Mouse (Mus musculus): Measurements from ENCODE around the gene Apoc1. TPM values are rescaled to one million over a fixed set of nuclear protein-coding genes. Genes with fewer than 3 reads are reported as not detected.

Gene Apoc1
- polyA plus RNA-seq (2015; fragmentation: Nextera tagmentation; extraction: Ambion mirVana) = 28.4 and 34.9 TPM in 2 replicates

DNA sequence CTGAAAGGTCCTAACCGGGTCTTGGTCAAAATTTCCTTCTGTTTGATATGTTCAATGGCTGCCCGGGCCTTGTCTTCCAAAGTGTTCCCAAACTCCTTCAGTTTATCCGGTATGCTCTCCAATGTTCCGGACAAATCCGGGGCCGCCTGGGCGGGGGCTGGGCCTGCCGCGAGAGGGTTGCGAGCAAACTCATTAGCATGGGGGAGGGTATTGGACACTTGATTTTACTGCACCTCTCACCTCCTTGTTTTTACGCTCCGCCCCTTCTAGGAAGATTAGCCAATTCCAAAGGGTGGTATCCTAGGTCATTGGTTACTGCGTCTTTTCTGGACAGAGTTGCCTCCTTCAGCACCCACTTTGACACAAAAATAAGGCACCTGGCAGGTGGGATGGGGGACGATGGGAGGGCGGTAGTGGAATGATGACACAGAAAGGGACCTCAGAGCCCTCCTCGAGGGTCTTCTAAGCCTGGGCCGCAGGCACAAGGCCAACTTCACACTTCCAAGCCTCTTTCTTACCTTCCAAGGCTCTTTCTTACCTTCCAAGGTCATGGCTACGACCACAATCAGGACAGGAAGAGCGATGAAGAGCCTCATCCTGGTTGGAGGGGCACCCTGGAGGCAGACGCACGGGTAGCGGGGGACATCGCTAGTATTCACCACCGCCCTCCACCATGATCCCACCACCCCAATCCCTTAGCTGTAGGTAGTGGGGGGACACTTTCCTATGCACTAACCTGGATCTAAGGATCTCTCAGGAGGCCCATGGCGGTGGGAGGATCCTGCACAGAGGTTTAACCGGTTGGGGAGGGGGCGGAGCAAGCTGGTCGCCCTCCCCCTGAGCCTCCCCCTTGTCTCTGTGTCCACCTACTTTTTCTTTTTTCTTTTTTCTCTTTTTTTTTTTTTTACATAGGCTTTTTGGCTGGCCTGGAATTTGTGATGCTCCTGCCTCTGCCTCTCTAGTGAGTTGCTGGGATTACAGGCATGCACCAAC is at the start of gene Apoc1:
Gene Apoc1 (minus strand): TSS at position 788 of the 993 bp plus-strand sequence.
- H3K27me3 ChIP-seq (ENCODE audit: control insufficient read depth, insufficient read depth, low read depth, low read length) = no peaks in the 10 kb centered on the region
- peaks cover 8% of the 10 kb centered on the region for H3K36me3 ChIP-seq (ENCODE audit: control insufficient read depth, insufficient read depth, low read length)
- no peak within 1 kb of the TSS for H3K4me3 ChIP-seq (ENCODE audit: low read length)
- H3K9ac ChIP-seq (ENCODE audit: low read length) = peak within 1 kb of the TSS; percentile 28
- peak within 1 kb of the TSS; percentile 76 for H3K27ac ChIP-seq (ENCODE audit: low read length)
- peak within 1 kb of the TSS; percentile 7 for H3K4me2 ChIP-seq (ENCODE audit: low read depth, low read length)
- H3K4me1 ChIP-seq (replicated peaks; ENCODE audit: control insufficient read depth, insufficient read depth, low read length) = peaks cover 31% of the 10 kb centered on the region
- WGBS = 42% methylated on average over 28 of the region's 28 CpGs
- H3K9me3 ChIP-seq (ENCODE audit: control insufficient read depth, low read length) = peaks cover 4% of the 10 kb centered on the region; the same call in 1 of the 2 replicates
- ATAC-seq (ENCODE audit: low read depth) = no peak

DNA sequence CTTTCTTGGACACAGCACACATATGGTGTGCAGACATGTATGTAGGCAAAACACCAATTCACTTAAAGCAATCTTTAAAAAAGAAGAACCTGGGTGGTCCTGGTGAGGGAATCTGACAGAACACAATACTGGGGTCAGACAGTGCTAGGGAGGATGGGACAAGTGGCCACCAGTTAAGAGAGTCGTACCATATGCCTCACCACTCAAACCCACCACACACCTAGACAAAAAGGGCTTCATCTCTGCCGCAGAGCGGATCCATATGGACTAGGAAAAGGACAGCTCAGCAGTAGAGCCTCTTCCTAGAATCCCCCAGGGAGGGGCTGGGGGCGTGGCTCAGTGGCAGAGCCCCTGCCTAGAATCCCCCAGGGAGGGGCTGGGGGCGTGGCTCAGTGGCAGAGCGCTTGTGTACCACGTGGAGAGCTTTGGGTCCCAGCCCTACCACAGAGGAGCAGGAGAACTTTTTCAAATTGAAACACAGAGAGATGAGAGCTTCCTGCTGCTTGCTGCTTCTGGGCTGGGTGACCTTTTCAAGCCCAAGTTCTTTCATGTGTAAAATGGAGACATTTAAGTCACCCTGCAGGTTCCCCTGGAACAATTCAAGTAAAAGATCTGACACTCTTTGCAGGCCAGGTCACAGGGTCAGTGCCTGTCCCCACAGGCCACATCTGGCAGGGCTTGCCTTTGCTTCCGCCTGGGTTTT is 49.0 kb upstream of the Apoc1 start:
- no peak overlapping the region for H3K4me3 ChIP-seq (ENCODE audit: low read length)
- no peaks in the 10 kb centered on the region for H3K9me3 ChIP-seq (ENCODE audit: control insufficient read depth, low read length)
- peaks cover 24% of the 10 kb centered on the region for H3K36me3 ChIP-seq (ENCODE audit: control insufficient read depth, insufficient read depth, low read length)
- WGBS = 18% methylated on average over 8 of the region's 8 CpGs
- H3K9ac ChIP-seq (ENCODE audit: low read length) = no peak overlapping the region
- peak overlapping the region; percentile 30; the same call in 1 of the 2 replicates for H3K27ac ChIP-seq (ENCODE audit: low read length)
- ATAC-seq (ENCODE audit: low read depth) = peak; percentile 65
- H3K4me2 ChIP-seq (ENCODE audit: low read depth, low read length) = no peak overlapping the region
- peaks cover 29% of the 10 kb centered on the region for H3K4me1 ChIP-seq (replicated peaks; ENCODE audit: control insufficient read depth, insufficient read depth, low read length)
- H3K27me3 ChIP-seq (ENCODE audit: control insufficient read depth, insufficient read depth, low read depth, low read length) = no peaks in the 10 kb centered on the region

DNA sequence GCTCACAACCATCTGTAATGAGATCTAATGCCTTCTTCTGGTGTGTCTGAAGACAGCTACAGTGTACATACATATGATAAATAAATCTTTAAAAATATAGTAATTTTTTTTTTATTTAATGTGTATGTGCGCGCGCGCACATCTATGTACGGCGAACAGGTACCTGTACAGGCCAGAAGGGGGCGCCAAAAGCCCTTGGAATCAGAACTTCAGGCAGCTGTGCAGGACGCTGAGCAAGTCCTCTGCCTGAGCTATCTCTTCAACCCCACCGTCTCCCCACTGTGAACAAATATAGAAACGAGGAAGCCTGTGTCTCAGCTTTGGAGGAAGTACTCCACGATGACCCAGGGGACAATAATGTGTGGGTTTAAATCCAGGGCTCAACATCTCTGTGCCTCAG is 47.8 kb upstream of the Apoc1 start:
- WGBS = 85% methylated on average over 11 of the region's 11 CpGs
- Histone ChIP-seq H3K27ac (ENCODE audit: low read length) (no peak overlapping the region), H3K4me1 (replicated peaks; ENCODE audit: control insufficient read depth, insufficient read depth, low read length) (peaks cover 25% of the 10 kb centered on the region), H3K36me3 (ENCODE audit: control insufficient read depth, insufficient read depth, low read length) (peaks cover 28% of the 10 kb centered on the region), H3K4me3 (ENCODE audit: low read length) (no peak overlapping the region), H3K9ac (ENCODE audit: low read length) (no peak overlapping the region), H3K9me3 (ENCODE audit: control insufficient read depth, low read length) (no peaks in the 10 kb centered on the region), H3K4me2 (ENCODE audit: low read depth, low read length) (no peak overlapping the region), H3K27me3 (ENCODE audit: control insufficient read depth, insufficient read depth, low read depth, low read length) (no peaks in the 10 kb centered on the region)
- ATAC-seq (ENCODE audit: low read depth) = no peak

DNA sequence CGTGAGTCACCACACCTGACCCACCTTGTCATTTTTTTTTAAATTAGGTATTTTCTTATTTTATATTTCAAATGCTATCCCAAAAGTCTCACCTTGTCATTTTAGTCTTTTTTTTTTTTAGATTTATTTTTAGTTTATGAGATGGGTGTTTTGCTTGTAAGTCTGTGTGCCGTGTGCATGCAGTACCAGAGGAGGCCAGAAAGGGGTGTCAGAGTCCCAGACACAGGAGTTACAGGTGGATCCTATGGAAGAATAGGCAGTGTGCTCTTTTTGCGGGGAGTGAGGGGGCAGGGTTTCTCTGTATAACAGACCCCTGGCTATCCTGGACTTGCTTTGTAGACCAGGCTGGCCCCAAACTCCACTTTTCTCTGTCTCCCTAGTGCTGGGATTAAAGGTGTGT is 46.3 kb upstream of the Apoc1 start:
- Histone ChIP-seq H3K36me3 (ENCODE audit: control insufficient read depth, insufficient read depth, low read length) (peaks cover 37% of the 10 kb centered on the region), H3K9ac (ENCODE audit: low read length) (no peak overlapping the region), H3K9me3 (ENCODE audit: control insufficient read depth, low read length) (no peaks in the 10 kb centered on the region), H3K4me1 (replicated peaks; ENCODE audit: control insufficient read depth, insufficient read depth, low read length) (peaks cover 18% of the 10 kb centered on the region), H3K4me2 (ENCODE audit: low read depth, low read length) (no peak overlapping the region), H3K27ac (ENCODE audit: low read length) (no peak overlapping the region), H3K4me3 (ENCODE audit: low read length) (no peak overlapping the region), H3K27me3 (ENCODE audit: control insufficient read depth, insufficient read depth, low read depth, low read length) (no peaks in the 10 kb centered on the region)
- 85% methylated on average over 3 of the region's 3 CpGs for WGBS
- ATAC-seq (ENCODE audit: low read depth) = no peak

DNA sequence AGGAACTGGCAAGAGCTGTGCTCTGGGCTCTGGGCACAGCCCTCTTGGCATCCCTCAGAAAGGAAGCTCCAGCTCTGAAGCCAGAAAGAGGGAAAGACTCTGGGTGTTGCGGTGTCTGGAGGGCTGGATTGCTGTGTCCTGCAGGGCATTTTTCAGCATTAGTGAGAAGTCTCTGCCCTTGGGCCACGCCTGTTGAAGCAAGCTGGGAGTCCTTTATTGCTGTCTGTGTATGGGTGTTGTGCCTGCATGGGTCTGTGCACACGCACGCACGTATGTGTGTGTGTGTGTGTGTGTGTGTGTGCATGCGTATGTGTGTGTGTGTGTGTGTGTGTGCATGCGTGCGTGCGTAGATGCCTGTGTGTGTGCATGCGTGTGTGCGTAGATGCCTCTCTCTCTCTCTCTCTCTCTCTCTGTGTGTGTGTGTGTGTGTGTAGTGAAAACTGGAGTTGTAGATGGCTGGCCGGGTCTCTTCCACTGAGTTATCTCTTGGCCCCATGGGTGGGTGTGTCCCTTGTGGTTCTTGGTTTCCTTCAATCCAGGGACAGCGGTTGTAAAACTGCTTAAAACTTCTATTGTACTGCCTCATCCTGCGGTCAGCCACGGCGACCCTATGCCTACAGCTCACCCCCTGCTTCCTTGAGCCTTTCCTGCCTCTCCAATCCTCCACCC is 44.1 kb upstream of the Apoc1 start:
- Histone ChIP-seq H3K4me2 (ENCODE audit: low read depth, low read length) (no peak overlapping the region), H3K9ac (ENCODE audit: low read length) (no peak overlapping the region), H3K4me3 (ENCODE audit: low read length) (no peak overlapping the region), H3K36me3 (ENCODE audit: control insufficient read depth, insufficient read depth, low read length) (peaks cover 50% of the 10 kb centered on the region), H3K27me3 (ENCODE audit: control insufficient read depth, insufficient read depth, low read depth, low read length) (no peaks in the 10 kb centered on the region), H3K9me3 (ENCODE audit: control insufficient read depth, low read length) (no peaks in the 10 kb centered on the region), H3K27ac (ENCODE audit: low read length) (no peak overlapping the region), H3K4me1 (replicated peaks; ENCODE audit: control insufficient read depth, insufficient read depth, low read length) (peaks cover 6% of the 10 kb centered on the region)
- WGBS = 87% methylated on average over 16 of the region's 16 CpGs
- ATAC-seq (ENCODE audit: low read depth) = no peak

DNA sequence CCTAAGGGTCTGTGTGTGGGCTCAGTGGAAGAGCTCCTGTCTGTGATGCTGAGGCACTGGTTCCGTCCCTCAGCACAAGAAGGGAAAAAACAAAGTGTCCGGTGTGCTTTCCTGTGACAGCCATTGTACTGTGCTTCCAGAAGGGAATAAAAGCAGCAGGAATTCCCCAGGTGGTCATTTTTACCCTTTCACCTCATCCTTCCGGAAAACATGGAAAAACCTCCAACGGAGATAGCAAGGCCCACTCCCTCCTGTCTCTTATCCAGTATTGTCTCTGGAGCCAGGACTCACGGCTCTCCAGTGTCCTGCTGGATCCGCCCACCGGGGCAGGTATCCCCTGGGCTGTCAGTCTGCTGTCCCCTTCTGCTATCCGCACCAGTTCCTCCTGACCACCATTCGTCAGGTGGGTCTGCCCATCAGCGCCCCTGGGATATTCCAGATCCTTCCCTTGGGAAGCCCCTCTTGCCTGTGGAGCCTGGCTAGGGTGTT is 41.8 kb upstream of the Apoc1 start:
- H3K27ac ChIP-seq (ENCODE audit: low read length) = no peak overlapping the region
- H3K36me3 ChIP-seq (ENCODE audit: control insufficient read depth, insufficient read depth, low read length) = peaks cover 62% of the 10 kb centered on the region
- no peak for ATAC-seq (ENCODE audit: low read depth)
- no peaks in the 10 kb centered on the region for H3K4me1 ChIP-seq (replicated peaks; ENCODE audit: control insufficient read depth, insufficient read depth, low read length)
- no peaks in the 10 kb centered on the region for H3K9me3 ChIP-seq (ENCODE audit: control insufficient read depth, low read length)
- H3K27me3 ChIP-seq (ENCODE audit: control insufficient read depth, insufficient read depth, low read depth, low read length) = no peaks in the 10 kb centered on the region
- H3K4me2 ChIP-seq (ENCODE audit: low read depth, low read length) = no peak overlapping the region
- no peak overlapping the region for H3K4me3 ChIP-seq (ENCODE audit: low read length)
- no peak overlapping the region for H3K9ac ChIP-seq (ENCODE audit: low read length)
- 77% methylated on average over 10 of the region's 10 CpGs for WGBS

DNA sequence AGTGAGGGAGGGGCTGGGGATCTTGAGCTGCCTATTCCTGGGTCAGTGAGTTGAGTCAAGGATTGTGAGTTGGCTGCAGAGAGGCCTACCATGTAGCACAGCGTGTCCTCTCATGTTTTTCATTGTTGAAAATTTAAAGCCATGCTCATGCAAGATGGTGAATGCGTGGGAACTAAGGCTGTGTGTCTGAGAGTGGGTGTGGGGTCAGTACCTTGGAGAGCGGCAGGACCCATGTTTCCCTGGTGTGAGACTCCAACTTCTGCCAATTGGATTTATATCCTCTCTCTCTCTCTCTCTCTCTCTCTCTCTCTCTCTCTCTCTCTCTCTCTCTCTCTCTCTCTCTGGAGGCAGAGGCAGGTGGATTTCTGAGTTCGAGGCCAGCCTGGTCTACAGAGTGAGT is 34.1 kb upstream of the Apoc1 start:
- Histone ChIP-seq H3K27me3 (ENCODE audit: control insufficient read depth, insufficient read depth, low read depth, low read length) (no peaks in the 10 kb centered on the region), H3K36me3 (ENCODE audit: control insufficient read depth, insufficient read depth, low read length) (peaks cover 70% of the 10 kb centered on the region), H3K9me3 (ENCODE audit: control insufficient read depth, low read length) (peaks cover 4% of the 10 kb centered on the region; the same call in 1 of the 2 replicates), H3K4me1 (replicated peaks; ENCODE audit: control insufficient read depth, insufficient read depth, low read length) (no peaks in the 10 kb centered on the region; the same call in 1 of the 2 replicates), H3K4me3 (ENCODE audit: low read length) (no peak overlapping the region), H3K27ac (ENCODE audit: low read length) (no peak overlapping the region), H3K4me2 (ENCODE audit: low read depth, low read length) (no peak overlapping the region), H3K9ac (ENCODE audit: low read length) (no peak overlapping the region)
- 89% methylated on average over 4 of the region's 4 CpGs for WGBS
- no peak for ATAC-seq (ENCODE audit: low read depth)

DNA sequence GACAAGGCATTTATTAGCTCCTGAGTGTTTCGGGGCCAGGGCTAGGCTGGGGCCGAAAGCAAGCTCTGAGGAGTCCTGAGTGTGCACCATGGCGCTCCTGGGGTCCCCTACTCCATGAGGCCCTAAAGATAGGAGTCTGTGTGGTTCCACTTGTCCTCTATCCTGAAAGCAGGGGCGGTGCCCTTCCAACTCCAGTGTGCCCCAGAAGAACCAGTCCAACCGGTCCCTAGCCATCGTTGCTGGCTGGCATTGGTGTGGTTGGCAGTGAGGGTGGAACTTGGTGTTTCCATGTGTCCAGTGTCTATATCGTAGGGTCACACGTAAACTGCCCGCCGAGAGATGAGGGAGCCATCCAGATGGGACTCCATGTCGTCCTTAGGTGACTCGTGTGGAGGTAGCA is 31.7 kb upstream of the Apoc1 start:
- Histone ChIP-seq H3K4me2 (ENCODE audit: low read depth, low read length) (no peak overlapping the region), H3K4me3 (ENCODE audit: low read length) (no peak overlapping the region), H3K4me1 (replicated peaks; ENCODE audit: control insufficient read depth, insufficient read depth, low read length) (no peaks in the 10 kb centered on the region; the same call in 1 of the 2 replicates), H3K9me3 (ENCODE audit: control insufficient read depth, low read length) (peaks cover 12% of the 10 kb centered on the region; the same call in 1 of the 2 replicates), H3K27ac (ENCODE audit: low read length) (0 out of 2 replicates have a peak overlapping the region, but pooled peaks have one; percentile 9), H3K27me3 (ENCODE audit: control insufficient read depth, insufficient read depth, low read depth, low read length) (no peaks in the 10 kb centered on the region), H3K36me3 (ENCODE audit: control insufficient read depth, insufficient read depth, low read length) (peaks cover 69% of the 10 kb centered on the region), H3K9ac (ENCODE audit: low read length) (no peak overlapping the region)
- peak; percentile 36; the same call in 1 of the 2 replicates for ATAC-seq (ENCODE audit: low read depth)
- 86% methylated on average over 12 of the region's 12 CpGs for WGBS
